Mouse (Mus musculus): ENCODE data around the gene Psmd11.

DNA sequence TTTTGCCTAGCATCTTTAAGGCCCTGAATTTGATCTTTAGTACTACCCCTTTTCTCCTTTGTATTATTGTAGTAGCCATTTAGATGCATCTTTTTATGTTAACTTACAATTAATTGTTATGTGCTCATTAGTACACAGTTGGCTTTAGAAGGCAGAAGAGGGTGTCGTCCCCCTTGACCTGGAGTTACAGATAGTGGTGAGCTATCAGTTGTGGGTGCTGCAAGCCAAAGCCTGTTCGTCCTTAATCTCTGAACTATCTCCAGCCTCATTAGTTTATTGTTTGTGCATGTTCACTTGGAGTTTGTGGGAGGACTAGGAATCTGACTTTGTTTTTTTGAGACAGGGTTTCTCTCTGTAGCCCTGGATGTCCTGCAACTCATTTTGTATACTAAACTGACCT lies 41.6 kb upstream of the Psmd11 start:
- TF ChIP-seq TAL1 (conservative IDR thresholded peaks at IDR 0.05; ENCODE audit: low read depth, low read length) (no peak; the same call in 1 of the 2 replicates), CTCF (IDR thresholded peaks at IDR 0.05; ENCODE audit: low read depth, low read length) (no peak), POLR2AphosphoS5 (IDR thresholded peaks at IDR 0.05; ENCODE audit: insufficient replicate concordance, low read depth, low read length) (no peak), GATA1 (IDR thresholded peaks at IDR 0.05; ENCODE audit: borderline replicate concordance, low read length) (no peak)

Measured in G1E (cell line).